Mouse (Mus musculus) liver, embryonic 11.5 days (tissue): ENCODE data around the gene A230050P20Rik. TPM values are rescaled to one million over a fixed set of nuclear protein-coding genes. Genes with fewer than 3 reads are reported as not detected.

Source experiments
- ATAC-seq: fragments of 200-750 bp; cut with Nextera tagmentation; replicated peaks from 2 replicates; pipeline ENCODE4 v1.8.0; 2017; ENCODE audit warnings: moderate number of reproducible peaks, mild to moderate bottlenecking, moderate TSS enrichment, moderate library complexity; ENCODE audit not compliant: low FRiP score
- DNase-seq: peaks from one replicate; pipeline ENCODE4 v3.0.0-alpha.2; 2017; ENCODE audit warnings: low spot score
- H3K27ac ChIP-seq: fragments of 300-500 bp; sonication (generic); 2 replicates; pipeline ENCODE4 v1.5.1; 2014; ENCODE audit warnings: mild to moderate bottlenecking, low read depth, low read length, control low read depth
- H3K27me3 ChIP-seq: fragments of 300-500 bp; sonication (generic); replicated peaks from 2 replicates; pipeline ENCODE4 v1.6.1; 2014; ENCODE audit warnings: low read length, mixed read lengths; ENCODE audit not compliant: control insufficient read depth, insufficient read depth
- H3K36me3 ChIP-seq: fragments of 300-500 bp; sonication (generic); 2 replicates; pipeline ENCODE4 v1.6.1; 2014; ENCODE audit warnings: mild to moderate bottlenecking, low read length, moderate library complexity, mixed read lengths; ENCODE audit not compliant: control insufficient read depth, insufficient read depth
- H3K4me1 ChIP-seq: fragments of 300-500 bp; sonication (generic); replicated peaks from 2 replicates; pipeline ENCODE4 v1.6.1; 2014; ENCODE audit warnings: low read length, mixed read lengths; ENCODE audit not compliant: control insufficient read depth, insufficient read depth
- H3K4me2 ChIP-seq: fragments of 300-500 bp; sonication (generic); 2 replicates; pipeline ENCODE4 v1.6.1; 2014; ENCODE audit warnings: mild to moderate bottlenecking, control low read depth, moderate library complexity
- H3K4me3 ChIP-seq: fragments of 300-500 bp; sonication (generic); 2 replicates; pipeline ENCODE4 v1.5.1; 2014; ENCODE audit warnings: low read depth, low read length, control low read depth
- H3K9ac ChIP-seq: fragments of 300-500 bp; sonication (generic); 2 replicates; pipeline ENCODE4 v1.6.1; 2014; ENCODE audit warnings: low read depth, low read length, control low read depth
- H3K9me3 ChIP-seq: fragments of 300-500 bp; sonication (generic); 2 replicates; pipeline ENCODE4 v1.6.1; 2016; ENCODE audit warnings: low read length, inconsistent platforms, mixed read lengths; ENCODE audit not compliant: control insufficient read depth
- WGBS: fragments of 180-500 bp; shearing (Covaris S2); extraction: QIAGEN DNeasy Blood & Tissue Kit; methylation state at CpG from one replicate; pipeline ENCODE4 v1.1.7; 2014; 5-methylcytosine and 5-hydroxymethylcytosine counted together
- polyA plus RNA-seq: library from polyadenylated mRNA; unstranded; fragments of >200 nt; fragmentation: Nextera tagmentation; extraction: Ambion mirVana; gene quantifications from 2 replicates; pipeline ENCODE4 v1.2.1, GENCODE M21; 2014

The A230050P20Rik gene
- polyA plus RNA-seq, 1 experiment from 2014 or later, result 8.8 TPM

DNA sequence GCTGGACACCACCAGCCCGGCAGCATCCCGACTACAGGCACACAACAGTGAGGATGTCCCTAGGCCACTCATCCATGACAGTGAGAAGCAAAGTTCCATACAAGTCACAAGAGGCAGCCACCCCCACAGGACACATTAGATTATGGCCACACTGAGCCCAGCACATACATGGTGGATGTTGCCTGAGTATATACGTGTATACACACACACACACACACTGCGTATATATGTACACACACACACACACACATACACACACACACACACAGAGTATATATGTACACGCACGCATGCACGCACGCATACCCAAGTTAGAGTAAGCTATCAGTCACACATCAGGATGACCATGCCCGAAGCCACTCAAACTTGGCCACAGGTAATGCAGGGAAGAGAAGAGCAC is 26.9 kb downstream of the A230050P20Rik start:
- Histone ChIP-seq H3K27ac (no peak overlapping the region), H3K27me3 (no peaks in the 10 kb centered on the region), H3K4me2 (no peak overlapping the region), H3K9ac (no peak overlapping the region), H3K36me3 (peaks cover 62% of the 10 kb centered on the region), H3K4me1 (peaks cover 14% of the 10 kb centered on the region), H3K9me3 (no peaks in the 10 kb centered on the region), H3K4me3 (no peak overlapping the region)
- DNase-seq (no peak), ATAC-seq (no peak)
- 93% methylated on average over 9 of the region's 9 CpGs for WGBS

DNA sequence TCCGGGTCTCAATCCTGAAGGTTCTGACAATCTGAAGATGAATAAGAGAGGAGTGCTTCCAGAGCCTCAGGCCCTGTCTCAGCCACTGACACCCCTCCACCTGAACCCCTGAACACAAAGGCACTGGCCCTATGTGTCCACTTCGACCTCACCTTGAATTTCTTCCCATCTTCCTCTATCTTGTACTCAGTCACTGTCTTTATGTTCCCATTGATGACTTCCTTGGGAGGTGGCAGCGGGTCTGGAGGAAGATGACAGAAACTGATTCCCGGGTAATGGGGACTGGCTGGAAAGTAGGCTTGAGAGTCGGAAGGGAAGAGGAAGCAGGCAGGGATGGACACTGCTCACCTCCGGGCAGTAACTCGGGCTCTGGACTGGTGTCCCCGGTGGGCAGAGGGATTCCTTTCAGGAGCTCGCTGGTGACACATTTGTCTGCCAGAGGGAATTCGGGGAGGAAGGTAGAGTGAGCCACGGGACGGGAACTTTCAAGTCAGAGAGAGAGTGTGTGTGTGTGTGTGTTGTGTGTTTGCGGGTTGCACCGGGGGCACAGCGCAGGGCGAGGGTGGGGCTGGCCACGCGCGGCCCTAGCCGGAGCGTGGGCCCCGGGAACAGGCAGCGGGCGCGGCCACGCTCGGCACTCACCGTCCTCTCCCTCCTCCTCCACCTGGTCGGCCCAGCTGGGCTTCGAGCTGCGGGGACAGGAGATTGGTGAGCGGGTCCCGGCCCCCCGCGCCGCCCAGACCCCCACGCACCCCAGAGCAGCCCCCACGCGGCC is 29.5 kb downstream of the A230050P20Rik start:
- DNase-seq (no peak), ATAC-seq (peak; percentile 61)
- H3K4me2 ChIP-seq, result peak overlapping the region; percentile 76
- H3K4me3 ChIP-seq, result peak overlapping the region; percentile 99
- no peaks in the 10 kb centered on the region for H3K27me3 ChIP-seq
- H3K36me3 ChIP-seq, result peaks cover 37% of the 10 kb centered on the region
- H3K4me1 ChIP-seq, result peaks cover 24% of the 10 kb centered on the region
- H3K9ac ChIP-seq, result peak overlapping the region; percentile 97
- H3K9me3 ChIP-seq, result no peaks in the 10 kb centered on the region
- 3% methylated on average over 39 of the region's 39 CpGs for WGBS
- H3K27ac ChIP-seq, result peak overlapping the region; percentile 79

DNA sequence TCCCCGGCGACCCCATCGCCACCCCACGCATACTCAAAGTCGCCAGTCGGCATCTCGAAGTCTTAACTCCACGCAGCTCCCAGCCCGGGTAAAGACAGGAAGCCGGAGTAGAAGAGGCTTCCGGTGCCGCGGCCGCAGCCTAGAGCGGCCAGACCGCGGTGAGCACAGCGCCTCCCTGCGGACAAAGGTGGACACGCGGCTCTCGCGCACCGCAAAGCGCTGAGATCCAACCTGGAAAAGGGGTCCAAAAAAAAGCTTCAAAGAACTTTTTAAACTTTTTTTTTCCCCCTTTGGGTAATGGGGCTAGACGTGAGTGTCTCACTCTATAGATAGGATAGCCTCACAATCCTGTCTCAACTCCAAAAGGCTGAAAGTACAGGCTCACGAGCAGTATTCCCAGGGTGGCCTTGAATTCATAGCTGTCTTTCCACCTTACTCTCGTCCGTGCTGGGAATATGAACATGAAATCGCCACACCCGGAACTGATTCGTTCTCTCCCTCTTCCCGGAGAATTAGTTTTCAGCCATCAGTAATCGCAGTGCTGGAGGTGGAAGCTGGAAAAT is 30.1 kb downstream of the A230050P20Rik start, which contains the start of gene Eif3g:
Gene Eif3g (minus strand): TSS at position 113 of the 563 bp plus-strand sequence.
- peak; percentile 81 for DNase-seq
- peaks cover 33% of the 10 kb centered on the region for H3K36me3 ChIP-seq
- H3K27ac ChIP-seq, result peak within 1 kb of the TSS; percentile 79
- peak within 1 kb of the TSS; percentile 99 for H3K4me3 ChIP-seq
- H3K9me3 ChIP-seq, result no peaks in the 10 kb centered on the region
- ATAC-seq, result peak; percentile 76
- peak within 1 kb of the TSS; percentile 97 for H3K9ac ChIP-seq
- peaks cover 24% of the 10 kb centered on the region for H3K4me1 ChIP-seq
- H3K27me3 ChIP-seq, result no peaks in the 10 kb centered on the region
- peak within 1 kb of the TSS; percentile 76 for H3K4me2 ChIP-seq
- WGBS, result 6% methylated on average over 34 of the region's 34 CpGs

DNA sequence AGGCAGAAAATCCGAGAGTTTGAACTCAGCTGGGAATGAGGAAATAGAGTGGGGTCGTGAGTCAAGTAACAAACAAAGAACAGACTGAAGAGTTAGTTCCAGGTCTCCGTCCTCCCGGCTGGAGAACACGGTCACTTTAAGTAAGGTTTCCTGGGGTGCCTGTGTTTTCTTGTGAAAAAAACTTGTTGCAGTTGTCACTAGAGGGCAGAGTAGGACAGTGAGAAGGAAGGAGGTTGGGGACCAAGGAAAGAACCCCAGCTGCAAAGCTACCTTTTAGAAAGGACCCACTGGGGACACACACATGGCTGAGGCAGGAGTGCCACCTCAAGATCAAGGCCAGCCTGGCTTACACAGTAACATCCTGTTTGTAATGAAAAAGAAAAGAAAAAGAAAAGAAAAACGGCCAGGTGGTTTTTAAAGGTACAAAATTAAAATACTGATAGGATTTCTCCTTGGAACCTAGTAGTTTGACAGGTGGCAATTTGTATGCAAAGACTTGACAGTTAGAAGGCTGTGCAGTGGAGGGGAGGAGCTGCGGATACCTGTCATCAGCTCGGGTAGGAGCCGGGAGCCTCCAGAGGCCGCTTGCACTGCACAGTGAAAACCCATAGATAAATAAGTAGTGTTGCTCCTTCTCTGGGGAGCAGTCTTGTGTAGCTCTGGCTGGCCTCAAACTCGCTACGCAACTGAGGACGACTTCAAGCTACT is 33.2 kb downstream of the A230050P20Rik start:
- Histone ChIP-seq H3K36me3 (peaks cover 21% of the 10 kb centered on the region), H3K9me3 (no peaks in the 10 kb centered on the region), H3K27me3 (no peaks in the 10 kb centered on the region), H3K9ac (peak overlapping the region; percentile 48), H3K4me2 (peak overlapping the region; percentile 59), H3K27ac (peak overlapping the region; percentile 85), H3K4me1 (peaks cover 24% of the 10 kb centered on the region), H3K4me3 (peak overlapping the region; percentile 15; the same call in 1 of the 2 replicates)
- ATAC-seq (peak; percentile 64), DNase-seq (no peak)
- 13% methylated on average over 13 of the region's 13 CpGs for WGBS

DNA sequence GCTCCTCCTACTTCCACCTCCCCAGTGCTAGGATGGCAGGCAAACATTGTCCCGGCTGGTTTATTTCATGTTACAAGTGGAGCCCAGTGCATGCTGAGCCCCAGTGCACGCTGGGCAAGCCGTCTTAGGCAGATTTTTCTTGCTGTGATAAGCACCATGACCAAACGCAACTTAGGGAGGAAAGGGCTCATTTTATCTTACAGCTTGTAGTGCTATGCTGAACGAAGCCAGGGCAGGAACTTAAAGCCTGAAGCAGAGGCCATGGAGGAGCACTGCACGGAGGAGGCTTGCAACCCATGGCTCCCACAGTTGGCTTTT is 33.7 kb downstream of the A230050P20Rik start:
- WGBS, result 13% methylated on average over 6 of the region's 6 CpGs
- DNase-seq (peak; percentile 61), ATAC-seq (peak; percentile 74)
- Histone ChIP-seq H3K27me3 (no peaks in the 10 kb centered on the region), H3K36me3 (peaks cover 23% of the 10 kb centered on the region), H3K27ac (peak overlapping the region; percentile 85), H3K4me3 (peak overlapping the region; percentile 15; the same call in 1 of the 2 replicates), H3K9ac (peak overlapping the region; percentile 48; the same call in 1 of the 2 replicates), H3K4me1 (peaks cover 19% of the 10 kb centered on the region), H3K4me2 (peak overlapping the region; percentile 59), H3K9me3 (no peaks in the 10 kb centered on the region)

DNA sequence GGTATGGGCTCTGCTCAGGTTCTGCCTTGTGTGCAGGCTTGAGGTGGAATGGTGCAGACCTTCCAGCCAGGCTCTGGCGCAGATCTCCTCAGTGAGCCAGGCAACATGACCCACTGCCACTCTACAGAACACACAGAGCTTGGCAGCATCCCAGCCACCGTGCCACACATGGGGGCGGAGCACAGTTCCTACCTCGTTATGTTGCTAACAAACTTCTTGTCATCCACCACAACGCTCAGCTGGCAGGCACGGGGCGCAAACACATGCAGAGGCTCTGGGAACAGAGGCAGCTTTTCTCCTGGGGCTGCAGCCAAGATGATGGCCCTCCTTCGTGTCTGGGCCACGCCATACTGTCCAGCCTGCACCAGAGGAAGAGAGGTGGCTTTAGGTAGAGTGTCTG is 41.5 kb downstream of the A230050P20Rik start:
- Histone ChIP-seq H3K4me3 (no peak overlapping the region), H3K36me3 (peaks cover 90% of the 10 kb centered on the region), H3K9ac (no peak overlapping the region), H3K27me3 (no peaks in the 10 kb centered on the region), H3K27ac (no peak overlapping the region), H3K4me2 (no peak overlapping the region), H3K9me3 (no peaks in the 10 kb centered on the region), H3K4me1 (no peaks in the 10 kb centered on the region)
- no peak for DNase-seq
- 92% methylated on average over 9 of the region's 9 CpGs for WGBS
- ATAC-seq, result no peak

DNA sequence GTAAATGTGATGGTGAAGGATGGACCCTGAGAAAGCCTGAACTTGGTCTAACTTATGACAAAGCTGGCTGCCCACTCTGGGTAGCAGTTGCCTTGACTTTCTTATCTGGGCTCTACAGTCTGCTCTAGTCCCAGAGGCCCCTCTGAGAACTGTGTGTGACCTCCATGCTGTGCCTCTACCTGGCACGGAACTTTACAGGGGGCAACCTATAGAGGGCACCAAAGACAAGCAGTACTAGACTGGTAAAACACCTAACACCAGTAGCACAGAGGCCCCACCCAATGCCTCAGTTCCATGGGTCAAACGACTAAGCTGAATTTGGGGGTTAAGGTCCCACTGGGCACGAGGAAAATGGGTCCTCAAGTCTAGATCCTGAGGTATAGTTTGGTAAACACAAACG is 47.7 kb downstream of the A230050P20Rik start:
- Histone ChIP-seq H3K36me3 (peaks cover 93% of the 10 kb centered on the region), H3K9ac (no peak overlapping the region), H3K9me3 (no peaks in the 10 kb centered on the region), H3K4me3 (no peak overlapping the region), H3K4me2 (no peak overlapping the region), H3K27me3 (no peaks in the 10 kb centered on the region), H3K4me1 (no peaks in the 10 kb centered on the region), H3K27ac (no peak overlapping the region)
- DNase-seq, result no peak
- 79% methylated on average over 4 of the region's 4 CpGs for WGBS
- ATAC-seq, result peak; percentile 75

DNA sequence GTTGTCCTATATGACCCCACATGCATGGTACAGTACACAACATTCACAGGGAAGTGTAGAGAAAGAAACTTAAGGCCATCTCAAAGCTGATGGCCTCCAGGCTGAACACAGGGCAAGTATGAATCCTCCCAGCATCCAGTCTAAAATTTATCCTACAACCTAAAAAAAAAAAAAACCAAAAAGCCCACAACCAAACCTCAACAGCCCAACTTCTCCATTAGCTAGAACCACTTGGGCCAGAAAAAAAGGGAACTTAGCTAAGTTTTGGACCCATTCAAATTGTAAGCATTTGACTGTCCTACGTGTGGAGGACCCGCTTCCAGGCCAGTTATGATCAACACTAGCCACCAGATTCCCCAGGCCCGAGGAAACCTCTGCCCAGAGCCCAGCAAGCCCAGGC is 54.8 kb downstream of the A230050P20Rik start:
- WGBS, result 89% methylated on average over 3 of the region's 3 CpGs
- no peak for DNase-seq
- H3K4me2 ChIP-seq, result no peak overlapping the region
- no peak for ATAC-seq
- H3K27ac ChIP-seq, result no peak overlapping the region
- H3K9me3 ChIP-seq, result no peaks in the 10 kb centered on the region
- H3K36me3 ChIP-seq, result peaks cover 84% of the 10 kb centered on the region
- no peaks in the 10 kb centered on the region for H3K4me1 ChIP-seq
- no peak overlapping the region for H3K4me3 ChIP-seq
- H3K9ac ChIP-seq, result no peak overlapping the region
- H3K27me3 ChIP-seq, result no peaks in the 10 kb centered on the region
